Mouse (Mus musculus) WW6 (cell line): Measurements from ENCODE around the gene Bmp8a.
"Not testable (repeated sequence)": the region's sequence is repeated elsewhere in the genome, so short reads cannot be mapped to it uniquely, and the experiment has no call there.

Source experiments
- DNase-seq: peaks from one replicate; pipeline ENCODE4 v3.0.0-alpha.2; 2013; ENCODE audit warnings: low read depth, low spot score

Bmp8a gene

GRCm38 (mm10) chr4:123286790-123287189 lies 56.3 kb downstream of the Bmp8a start:
- DNase-seq, result no peak

- DNase-seq, result no peak
These were observed 58.1 kb downstream of the Bmp8a start for GRCm38 (mm10) chr4:123284731-123285624.

DNA sequence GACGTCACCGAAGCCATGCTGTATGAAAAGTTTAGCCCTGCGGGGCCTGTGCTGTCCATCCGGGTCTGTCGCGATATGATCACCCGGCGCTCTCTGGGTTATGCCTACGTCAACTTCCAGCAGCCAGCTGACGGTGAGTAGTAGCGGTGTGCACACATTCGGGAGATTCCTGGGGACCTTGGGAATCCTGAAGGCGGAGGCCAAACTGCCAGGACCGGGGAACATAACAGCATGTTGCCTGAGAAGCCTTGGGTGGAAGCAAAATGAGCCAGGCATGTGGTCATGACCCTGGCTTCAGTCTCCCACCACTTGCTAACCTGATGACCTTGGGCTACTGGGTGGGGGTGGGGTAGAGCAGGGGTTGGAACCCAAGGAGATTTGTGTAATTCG lies 59.4 kb downstream of the Bmp8a start:
- not testable (repeated sequence) for DNase-seq

- DNase-seq, result not testable (repeated sequence)
These were observed 60.0 kb downstream of the Bmp8a start for GRCm38 (mm10) chr4:123282915-123283674.

GRCm38 (mm10) chr4:123282500-123282899 lies 60.6 kb downstream of the Bmp8a start:
- peak; percentile 85 for DNase-seq

- DNase-seq, result no peak
These were observed 62.9 kb downstream of the Bmp8a start for GRCm38 (mm10) chr4:123280117-123280516.

- no peak for DNase-seq
These were observed 72.0 kb downstream of the Bmp8a start for GRCm38 (mm10) chr4:123271063-123271462.
